Mouse (Mus musculus): ENCODE data around the gene Pik3cg. TPM values are rescaled to one million over a fixed set of nuclear protein-coding genes. Genes with fewer than 3 reads are reported as not detected.

Pik3cg gene
- total RNA-seq, 2 experiments from 2014 or later: 4.4 to 4.6 TPM

- no peak for DNase-seq (ENCODE audit: extremely low spot score in 1 of 2, low spot score in 1 of 2)
These were observed 61.9 kb downstream of the Pik3cg start for GRCm38 (mm10) chr12:32146606-32147005.

GRCm38 (mm10) chr12:32145651-32146050 is 62.8 kb downstream of the Pik3cg start:
- no peak for DNase-seq (ENCODE audit: extremely low spot score in 1 of 2, low spot score in 1 of 2)

GRCm38 (mm10) chr12:32144513-32144912 is 63.9 kb downstream of the Pik3cg start:
- DNase-seq (ENCODE audit: extremely low spot score in 1 of 2, low spot score in 1 of 2): peak; percentile 31 to 71

GRCm38 (mm10) chr12:32143782-32144181 is 64.7 kb downstream of the Pik3cg start:
- no peak for DNase-seq (ENCODE audit: extremely low spot score in 1 of 2, low spot score in 1 of 2)

GRCm38 (mm10) chr12:32143151-32143550 is 65.3 kb downstream of the Pik3cg start:
- DNase-seq (ENCODE audit: extremely low spot score in 1 of 2, low spot score in 1 of 2): no peak

- DNase-seq (ENCODE audit: extremely low spot score in 1 of 2, low spot score in 1 of 2): no peak
These were observed 66.7 kb downstream of the Pik3cg start for GRCm38 (mm10) chr12:32141766-32142165.

- no peak for DNase-seq (ENCODE audit: extremely low spot score in 1 of 2, low spot score in 1 of 2)
These were observed 69.6 kb downstream of the Pik3cg start for GRCm38 (mm10) chr12:32138831-32139230.

GRCm38 (mm10) chr12:32138362-32138761 is 70.1 kb downstream of the Pik3cg start:
- no peak for DNase-seq (ENCODE audit: extremely low spot score in 1 of 2, low spot score in 1 of 2)

- no peak for DNase-seq (ENCODE audit: extremely low spot score in 1 of 2, low spot score in 1 of 2)
These were observed 70.9 kb downstream of the Pik3cg start for GRCm38 (mm10) chr12:32137542-32137941.

- DNase-seq (ENCODE audit: extremely low spot score in 1 of 2, low spot score in 1 of 2): no peak
These were observed 80.6 kb downstream of the Pik3cg start for GRCm38 (mm10) chr12:32127599-32128507.

- DNase-seq (ENCODE audit: extremely low spot score in 1 of 2, low spot score in 1 of 2): no peak
These were observed 81.3 kb downstream of the Pik3cg start for GRCm38 (mm10) chr12:32127158-32127557.

GRCm38 (mm10) chr12:32124456-32124855 is 84.0 kb downstream of the Pik3cg start:
- DNase-seq (ENCODE audit: extremely low spot score in 1 of 2, low spot score in 1 of 2): no peak

GRCm38 (mm10) chr12:32124030-32124429 is 84.4 kb downstream of the Pik3cg start:
- DNase-seq (ENCODE audit: extremely low spot score in 1 of 2, low spot score in 1 of 2): no peak

- DNase-seq (ENCODE audit: extremely low spot score in 1 of 2, low spot score in 1 of 2): no peak
These were observed 84.9 kb downstream of the Pik3cg start for GRCm38 (mm10) chr12:32123559-32123958.

Other genes starting within 250 kb of the Pik3cg start
- gene Prkar2b, start 147.4 kb downstream of the Pik3cg start, total RNA-seq (2021): 10 to 100 TPM; 38.3 to 38.9 TPM
- gene Ccdc71l, start 170.0 kb upstream of the Pik3cg start, total RNA-seq (2021): 10 to 100 TPM; 28.6 to 33.8 TPM

Measured in layer of hippocampus, postnatal 25 days (tissue).